Mouse (Mus musculus) T-helper 1 cell (primary cell): Measurements from ENCODE around the gene Saxo1.

ENCODE experiments used
- in situ Hi-C: fragments of 300-600 bp; cut with MboI, MseI; formaldehyde crosslinking; loops from one replicate; pipeline ENCODE4 v1.15.1; 2025; ENCODE audit warnings: high pct_unique_total_duplicates

Gene Saxo1

DNA sequence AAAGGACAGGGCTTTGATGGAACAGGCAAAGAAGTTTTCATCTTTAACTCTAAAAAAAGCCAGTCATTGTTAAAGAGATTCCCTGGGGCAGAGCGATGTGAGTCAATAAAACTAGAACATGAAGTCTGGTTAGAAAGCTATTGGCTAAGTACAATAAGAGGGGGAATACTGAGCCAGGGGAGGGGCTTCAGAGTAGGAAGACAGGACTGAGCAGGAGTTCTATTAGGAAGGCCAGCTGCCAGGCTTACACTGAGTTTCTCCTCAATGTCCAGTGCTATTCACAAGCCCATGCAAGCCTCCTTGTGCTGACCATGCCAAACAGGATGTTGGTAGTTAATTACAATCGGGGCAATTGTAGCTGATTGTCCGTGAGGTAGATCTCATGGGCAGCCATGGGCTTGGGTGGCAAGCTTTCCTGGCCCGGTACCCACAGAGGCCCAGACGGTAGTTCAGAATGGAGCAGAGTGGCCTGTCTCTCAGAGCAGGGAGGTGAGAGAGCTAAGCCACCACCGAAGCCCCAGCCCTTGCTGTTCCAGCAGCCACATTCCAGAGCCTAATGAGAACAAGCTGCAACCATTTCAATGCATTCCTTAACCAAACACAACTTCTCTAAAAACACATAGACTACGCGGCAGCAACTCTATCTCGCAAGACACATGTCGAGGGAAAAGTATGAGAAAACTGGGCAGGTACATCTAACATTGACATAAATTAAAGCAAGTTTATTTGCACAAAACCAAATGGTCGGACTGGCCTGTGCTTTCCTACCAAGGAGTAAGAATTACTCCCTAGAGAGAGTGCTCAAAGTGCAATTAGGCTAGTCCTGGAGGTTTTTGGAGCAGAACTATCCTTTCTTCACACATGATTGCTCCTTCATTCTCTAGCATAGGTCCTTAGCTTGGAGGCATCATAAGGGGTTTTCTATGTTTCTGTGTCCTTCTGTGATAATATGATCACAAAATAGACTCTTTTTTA lies 30.7 kb downstream of the Saxo1 start:
- in situ Hi-C loops = no loop called here

DNA sequence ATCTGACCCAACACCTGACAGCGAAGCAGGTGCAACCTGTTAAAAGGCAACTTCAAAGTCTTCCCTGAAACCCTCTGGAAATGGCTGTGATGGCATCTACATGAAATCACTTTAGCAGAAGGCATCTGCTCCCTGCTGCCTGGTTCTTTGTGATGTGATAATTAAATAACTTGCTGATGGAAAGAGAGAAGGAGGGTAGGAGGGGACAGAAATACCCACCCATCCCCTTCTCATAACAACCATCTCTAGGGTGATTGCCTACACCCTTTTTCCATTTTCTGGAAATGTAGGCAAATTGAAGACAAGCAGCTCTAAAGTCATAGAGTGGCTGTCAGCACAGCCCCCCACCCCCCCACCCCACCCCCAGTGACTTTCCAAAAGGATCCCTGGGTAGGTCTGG lies 33.6 kb downstream of the Saxo1 start:
- in situ Hi-C loops = no loop called here

DNA sequence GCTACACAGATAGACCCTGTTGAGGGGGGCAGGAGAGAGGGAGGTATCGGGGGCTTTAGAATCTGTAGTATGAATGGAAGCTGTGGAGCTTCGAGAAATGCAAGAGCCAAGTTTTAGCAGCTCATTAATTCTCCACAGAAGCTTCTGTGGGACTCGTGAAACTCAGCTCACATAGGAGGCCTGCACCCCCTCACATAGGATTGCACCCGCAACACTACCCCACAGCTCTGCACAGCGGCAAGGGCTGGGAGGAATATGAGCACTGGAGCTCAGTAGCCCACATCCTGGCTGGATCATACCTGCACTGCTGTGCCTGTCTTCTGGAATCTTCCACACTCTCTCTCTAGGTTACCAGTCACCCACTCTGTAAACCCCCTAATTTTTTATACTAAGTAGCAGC lies 34.4 kb downstream of the Saxo1 start:
- in situ Hi-C loops = no loop called here

DNA sequence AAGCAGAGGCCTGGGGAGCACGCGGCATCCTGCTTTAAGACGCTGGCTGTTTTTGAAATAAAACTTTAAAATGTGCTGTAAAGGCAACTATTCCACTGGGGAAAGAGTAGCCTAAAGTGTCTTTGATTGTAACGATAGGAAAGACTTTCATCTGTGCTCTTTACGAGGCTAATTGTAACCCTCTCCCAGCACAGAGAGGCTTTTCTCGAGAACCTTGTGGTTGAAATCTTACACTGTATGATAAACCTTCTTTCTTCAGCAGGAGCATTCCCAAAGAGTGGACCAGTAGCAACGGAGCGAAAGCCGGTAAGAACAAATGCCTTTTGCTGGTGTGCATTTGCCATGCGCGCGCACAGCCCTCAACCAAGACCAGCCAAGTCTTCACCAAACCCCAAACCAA lies 37.4 kb downstream of the Saxo1 start:
- in situ Hi-C loops = no loop called here

DNA sequence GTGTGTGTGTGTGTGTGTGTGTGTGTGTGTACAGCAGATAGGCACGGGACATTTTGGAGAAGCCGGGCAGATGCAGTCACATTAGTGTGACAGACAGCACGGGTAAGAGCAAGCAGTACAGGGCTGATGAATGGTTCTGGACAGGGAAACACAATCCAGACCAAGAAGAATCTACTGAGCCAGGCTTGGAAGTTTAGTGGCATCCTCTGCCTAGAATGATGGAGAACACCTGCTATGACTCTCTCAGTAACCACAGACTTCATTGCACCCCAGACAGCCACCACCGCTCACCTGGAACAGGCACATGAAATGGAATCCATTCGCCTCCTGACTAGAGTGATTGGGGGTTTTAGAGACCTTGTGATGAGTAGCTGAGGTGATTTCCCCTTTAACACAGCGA lies 38.2 kb downstream of the Saxo1 start:
- in situ Hi-C loops = no loop called here

DNA sequence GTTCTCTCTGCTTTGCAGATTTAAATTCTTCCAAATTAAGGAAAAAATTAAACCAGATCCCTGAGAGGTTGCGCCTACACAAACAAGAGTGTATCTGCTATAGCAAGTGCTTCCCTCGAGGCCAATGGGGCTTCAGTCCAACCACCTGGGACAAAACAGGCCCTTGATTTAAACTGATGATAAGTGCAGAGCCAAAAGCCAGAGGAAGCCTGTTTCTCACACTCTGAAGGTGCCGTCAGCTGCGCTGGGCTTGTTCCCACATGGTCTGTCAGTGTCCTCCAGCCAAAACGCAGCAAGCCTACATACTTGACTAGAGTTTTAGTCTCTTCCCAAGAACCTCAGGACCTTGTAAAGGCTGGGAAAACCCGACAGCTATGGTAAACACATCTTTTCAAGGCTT lies 53.5 kb downstream of the Saxo1 start:
- in situ Hi-C loops = no loop called here

DNA sequence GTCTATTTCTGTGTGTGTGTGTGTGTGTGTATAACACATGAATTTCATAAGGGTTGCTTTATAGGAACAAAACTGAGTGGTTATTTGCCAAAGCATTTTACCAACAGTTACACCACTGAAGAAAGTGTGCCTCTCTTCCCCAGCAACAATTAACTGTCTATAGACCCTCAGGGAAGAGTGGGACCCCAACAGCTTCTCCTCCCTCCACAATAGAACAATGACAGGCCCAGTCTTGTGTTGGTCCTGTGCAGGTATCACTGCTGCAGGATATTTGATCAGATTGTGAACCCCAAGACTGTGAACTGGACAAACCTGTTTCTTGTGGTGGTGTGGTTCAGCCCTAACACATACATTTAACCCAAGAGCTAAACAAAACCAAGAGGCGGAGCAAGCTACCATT lies 58.6 kb downstream of the Saxo1 start:
- in situ Hi-C loops = loop anchor here (5.0 kb wide), 1 partner anchor 52 kb away; no protein-coding TSS in a partner anchor

DNA sequence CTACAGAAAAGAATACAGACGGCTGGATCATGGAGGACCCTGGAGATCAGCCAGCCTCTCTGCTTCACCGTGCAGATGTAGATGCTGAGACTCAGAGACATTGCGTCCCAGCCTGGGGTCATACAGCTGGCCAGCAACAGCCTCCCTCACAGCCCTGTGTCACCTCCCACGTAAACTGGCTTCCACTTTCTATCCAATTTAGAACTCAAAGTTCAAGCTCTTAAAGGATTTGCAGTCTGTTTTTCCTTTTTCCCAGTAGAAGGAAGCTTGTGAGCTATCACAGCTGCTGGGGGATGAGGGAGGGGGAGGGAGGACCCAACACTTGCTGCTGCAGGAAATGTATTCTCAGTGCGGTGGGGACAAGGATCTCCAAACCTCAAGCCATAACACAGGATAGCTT lies 59.4 kb downstream of the Saxo1 start:
- in situ Hi-C loops = loop anchor here (5.0 kb wide), 1 partner anchor 51 kb away; no protein-coding TSS in a partner anchor

DNA sequence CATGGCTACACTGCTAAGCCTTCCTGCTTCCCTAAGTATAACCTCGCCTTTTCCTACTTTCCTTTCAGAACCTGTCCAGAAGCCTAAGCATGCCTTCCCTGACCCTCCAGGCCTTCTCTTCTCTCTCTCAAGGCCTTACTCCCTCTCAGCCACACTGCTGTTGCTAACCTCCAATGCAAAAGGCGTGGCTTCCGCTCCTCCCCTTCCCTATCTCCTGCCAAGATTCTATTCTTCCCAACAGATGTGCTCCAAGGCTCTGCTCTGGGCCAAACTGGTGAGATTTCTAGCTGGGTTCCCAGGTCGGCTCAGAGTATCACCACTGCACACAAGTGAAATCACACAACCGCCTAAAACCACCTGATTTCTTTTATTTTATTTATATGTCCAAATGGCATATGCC lies 69.0 kb downstream of the Saxo1 start:
- in situ Hi-C loops = no loop called here

DNA sequence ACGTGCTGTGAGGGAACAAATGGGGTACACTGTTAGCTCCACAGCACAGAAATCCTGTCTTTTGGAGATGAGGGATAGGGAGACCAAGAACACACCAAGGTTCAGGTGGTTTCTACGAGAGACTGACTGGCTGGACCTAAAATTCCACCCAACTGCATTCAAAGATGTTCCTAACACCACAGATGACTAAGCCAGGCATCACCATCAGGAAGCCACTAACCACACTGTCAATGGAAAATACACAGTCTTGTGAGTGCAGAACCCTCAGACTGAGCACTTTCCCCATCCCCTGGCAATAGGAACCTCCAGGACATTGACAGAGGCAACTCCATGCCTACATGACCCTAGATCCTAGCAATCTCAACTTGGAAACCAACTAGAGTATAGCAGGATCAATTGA lies 71.2 kb downstream of the Saxo1 start:
- in situ Hi-C loops = no loop called here

DNA sequence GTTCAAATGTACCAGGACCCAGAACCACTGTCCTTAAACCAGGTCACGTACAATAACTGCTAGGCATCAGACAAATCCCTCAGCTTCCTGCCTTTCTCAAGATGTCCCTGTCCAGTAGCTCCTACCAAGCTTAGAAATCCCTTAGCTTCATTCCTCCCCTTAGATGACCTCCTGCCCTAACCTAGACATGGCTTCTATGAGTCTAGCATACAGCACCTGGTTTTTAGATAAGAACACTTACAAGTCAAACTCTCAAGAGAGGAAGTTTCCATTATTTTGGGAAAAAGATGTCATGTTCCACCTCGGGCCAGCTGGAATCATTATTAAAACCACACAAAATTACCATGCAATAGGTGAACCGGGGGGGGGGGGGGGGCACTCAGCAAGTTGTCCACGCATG lies 71.6 kb downstream of the Saxo1 start:
- in situ Hi-C loops = no loop called here

DNA sequence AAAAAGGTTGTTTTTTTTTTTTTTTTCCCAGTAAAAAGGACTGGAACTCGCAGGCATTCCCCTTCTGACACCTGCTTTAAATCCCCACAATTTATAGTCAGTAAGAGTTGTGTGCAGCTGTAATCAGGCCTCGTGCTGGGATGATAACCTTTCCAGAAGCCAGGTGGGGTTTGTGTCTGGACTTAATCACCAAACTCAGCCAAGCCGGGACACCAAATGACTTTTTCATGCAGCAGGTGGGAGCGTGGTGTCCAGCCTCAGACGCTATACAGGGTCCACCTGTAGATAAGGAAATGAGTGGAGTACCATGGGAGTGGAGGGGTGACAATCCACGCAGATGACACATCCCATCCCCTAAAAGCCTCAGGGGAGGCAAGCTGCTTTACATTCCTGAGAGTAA lies 73.1 kb downstream of the Saxo1 start:
- in situ Hi-C loops = no loop called here

DNA sequence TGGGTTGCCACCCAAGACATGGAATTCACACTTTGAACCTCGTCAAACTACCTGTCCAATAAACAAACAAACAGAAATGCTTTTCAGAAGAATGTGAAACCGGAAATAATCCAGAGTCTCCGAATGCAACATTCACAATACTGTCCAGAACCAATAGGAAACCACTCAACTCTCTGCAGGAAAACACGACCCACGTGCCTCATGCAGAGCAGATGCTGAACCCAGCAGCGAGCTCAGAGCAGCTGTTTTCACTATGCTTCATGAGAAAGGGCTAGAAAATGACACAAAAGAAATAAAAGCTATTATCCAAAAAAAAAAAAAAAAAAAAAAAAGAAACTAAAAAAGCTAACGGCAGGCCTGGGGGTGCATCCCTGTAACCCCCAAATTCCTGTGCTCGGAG lies 74.4 kb downstream of the Saxo1 start:
- in situ Hi-C loops = no loop called here

DNA sequence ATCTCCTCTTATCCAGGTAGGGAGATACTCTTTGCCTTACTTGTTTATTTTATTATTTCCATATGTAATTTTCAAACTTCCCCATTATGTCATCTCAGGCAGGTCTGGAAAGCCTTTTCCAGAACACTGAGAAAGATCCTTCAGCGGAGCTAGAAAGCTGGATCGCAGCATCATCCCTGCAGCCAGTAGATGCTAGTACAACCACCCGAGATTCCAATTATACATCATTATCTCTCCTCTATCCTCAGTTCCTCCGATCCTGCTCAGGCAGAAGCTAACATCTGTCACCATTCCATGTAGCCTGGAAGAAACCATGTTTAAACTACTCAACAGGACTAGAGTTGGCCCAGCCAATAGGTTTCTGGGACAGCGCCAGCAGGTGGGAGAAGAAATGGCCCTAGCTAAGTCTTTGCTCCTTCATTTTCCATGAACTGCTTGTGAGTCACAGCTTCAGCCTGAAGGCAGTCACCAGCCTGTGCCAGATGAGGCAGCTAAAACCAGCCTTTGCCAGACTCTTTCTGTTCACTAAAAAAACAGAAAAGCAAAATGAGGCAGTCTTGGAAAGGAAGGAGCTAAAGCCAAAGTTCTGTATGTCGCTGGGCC lies 75.0 kb downstream of the Saxo1 start:
- in situ Hi-C loops = no loop called here

DNA sequence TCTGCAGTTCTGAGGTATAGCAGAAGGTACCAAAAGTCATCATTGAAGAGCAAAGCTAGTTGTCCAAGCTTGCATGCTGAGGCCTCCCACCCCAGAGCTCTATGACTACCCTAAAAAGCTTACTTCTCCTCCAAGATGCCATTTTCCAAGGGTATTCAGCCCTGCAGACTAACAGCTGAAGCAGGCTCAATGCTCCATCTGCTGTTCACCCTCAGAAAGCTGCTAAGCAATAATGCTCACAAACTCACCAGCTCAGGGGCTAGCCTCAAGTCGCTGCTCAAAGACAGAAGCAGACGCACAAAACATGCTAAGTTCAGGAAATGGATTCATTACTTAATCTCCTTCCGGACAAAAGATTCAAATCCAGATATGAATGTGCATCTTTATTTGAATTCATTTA lies 77.2 kb downstream of the Saxo1 start:
- in situ Hi-C loops = no loop called here

DNA sequence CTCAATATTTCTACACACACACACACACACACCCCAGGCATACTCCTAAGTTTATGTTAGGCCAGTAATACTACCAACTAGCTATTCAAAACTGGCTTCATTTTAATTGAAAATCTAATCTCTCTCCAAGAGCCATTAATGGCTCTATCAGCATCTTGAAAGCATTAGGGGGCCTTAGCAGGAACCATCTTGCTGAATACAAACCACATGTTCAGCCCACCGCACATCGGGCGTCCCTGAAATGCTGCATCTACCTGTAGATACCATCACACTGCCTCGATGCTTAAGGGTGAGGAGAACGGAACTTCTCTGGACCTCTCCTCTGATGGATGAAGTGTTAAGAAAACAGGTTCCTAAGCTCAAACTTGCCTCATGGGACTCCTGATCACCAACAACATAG lies 93.3 kb downstream of the Saxo1 start:
- in situ Hi-C loops = no loop called here

DNA sequence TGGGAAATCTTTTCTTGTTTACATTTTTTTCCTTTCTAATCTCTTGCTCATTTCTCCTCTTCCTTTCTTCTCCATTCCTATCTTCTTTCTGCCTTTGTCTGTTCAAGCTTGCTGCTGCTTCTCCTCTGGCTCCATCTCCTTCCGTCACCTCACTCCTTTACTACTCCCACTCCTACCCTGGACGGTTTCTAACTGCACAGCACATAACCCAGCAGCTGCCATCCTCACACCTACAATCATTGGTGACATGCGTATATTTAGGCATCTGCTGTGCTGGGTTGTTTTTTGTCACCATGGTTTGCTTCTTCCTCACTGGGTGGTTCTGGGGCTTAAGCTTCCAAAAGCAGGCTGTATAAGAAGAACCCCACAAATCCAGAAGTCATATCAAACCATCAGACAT lies 107.7 kb downstream of the Saxo1 start:
- in situ Hi-C loops = no loop called here

DNA sequence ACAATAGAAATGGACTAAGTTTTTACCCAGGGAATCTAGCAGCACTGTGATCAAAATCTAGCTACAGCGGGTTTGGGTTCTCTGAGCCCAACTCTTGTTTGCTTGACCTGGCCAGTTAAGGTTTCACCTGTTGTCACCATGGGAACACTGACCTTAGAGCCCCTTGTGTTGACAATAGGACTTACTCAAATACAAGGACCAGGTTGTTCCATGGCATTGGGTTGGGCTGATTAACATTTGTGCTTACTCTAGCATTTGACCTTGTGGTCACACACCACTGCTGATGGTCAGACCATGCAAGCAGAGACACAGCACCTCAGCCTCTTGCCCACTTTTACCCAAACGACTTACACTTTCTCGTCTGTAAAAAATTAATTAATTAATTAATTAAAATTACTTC lies 121.8 kb downstream of the Saxo1 start:
- in situ Hi-C loops = no loop called here

DNA sequence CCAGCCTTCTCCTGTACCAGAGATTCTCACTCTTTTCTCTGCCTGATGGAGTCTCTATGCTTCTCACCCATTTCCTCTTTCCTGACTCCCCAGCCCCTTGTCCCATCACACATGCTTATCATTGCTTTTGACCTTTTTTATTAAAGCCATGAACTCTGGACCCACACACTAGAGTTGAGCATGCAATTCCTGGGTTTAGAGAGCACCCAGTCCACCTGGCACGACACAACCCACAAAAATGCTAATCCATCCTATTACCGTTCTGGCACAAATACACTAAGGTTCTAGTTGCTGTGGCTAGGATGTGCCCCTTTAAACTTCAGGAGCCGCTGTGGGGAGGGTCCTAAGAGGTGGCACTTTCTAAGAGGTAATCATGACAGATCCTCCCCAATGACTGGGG lies 122.5 kb downstream of the Saxo1 start:
- in situ Hi-C loops = no loop called here

DNA sequence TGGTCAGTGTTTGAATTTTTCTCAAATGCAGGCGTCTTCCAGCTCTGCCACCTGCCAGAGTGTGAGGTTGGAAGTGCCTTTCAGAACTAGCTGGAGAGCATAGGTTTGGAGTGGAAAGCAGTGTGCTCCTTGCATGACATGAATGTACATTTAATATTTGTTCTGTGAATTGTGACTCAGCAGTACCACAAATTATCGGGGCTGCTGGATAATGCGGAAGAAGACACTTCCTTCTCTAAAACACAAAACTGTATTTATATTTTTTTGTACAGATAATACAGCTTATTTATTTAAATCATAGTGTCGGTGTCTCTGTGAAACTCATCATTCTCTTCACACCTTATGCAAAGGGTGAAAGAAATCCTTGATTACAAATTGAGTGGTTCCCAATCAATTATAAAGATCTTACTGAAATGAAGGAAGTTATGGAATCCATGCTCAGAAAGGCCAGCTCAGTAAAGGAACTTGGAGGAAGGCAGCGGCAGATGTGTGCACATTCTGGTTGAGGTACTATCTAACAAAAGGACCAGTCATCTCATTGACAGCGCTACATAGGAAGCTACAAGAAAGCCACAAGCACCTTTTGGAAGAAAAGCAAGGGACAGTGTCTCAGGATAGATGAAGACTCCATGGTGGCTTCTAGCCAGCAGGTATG lies 129.9 kb downstream of the Saxo1 start:
- in situ Hi-C loops = no loop called here

DNA sequence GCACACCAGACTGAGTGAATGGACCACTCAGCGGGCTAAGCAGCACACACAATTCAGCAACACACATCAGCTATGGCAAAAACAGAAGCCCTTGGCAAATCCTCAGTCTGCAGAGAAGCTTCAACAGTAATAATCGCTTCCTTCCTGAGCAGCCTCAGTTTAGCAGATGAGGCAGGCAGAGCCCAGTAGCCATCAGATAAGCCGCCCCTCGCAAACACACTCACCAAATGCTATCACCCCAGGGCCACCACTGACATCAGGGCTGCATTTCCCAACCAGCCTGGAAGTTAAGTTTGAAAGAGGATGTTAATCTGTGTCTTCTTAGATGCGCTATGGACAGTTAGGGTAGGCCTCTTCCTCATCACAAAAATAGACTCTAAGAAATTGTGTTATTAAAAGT lies 130.8 kb downstream of the Saxo1 start:
- in situ Hi-C loops = no loop called here

DNA sequence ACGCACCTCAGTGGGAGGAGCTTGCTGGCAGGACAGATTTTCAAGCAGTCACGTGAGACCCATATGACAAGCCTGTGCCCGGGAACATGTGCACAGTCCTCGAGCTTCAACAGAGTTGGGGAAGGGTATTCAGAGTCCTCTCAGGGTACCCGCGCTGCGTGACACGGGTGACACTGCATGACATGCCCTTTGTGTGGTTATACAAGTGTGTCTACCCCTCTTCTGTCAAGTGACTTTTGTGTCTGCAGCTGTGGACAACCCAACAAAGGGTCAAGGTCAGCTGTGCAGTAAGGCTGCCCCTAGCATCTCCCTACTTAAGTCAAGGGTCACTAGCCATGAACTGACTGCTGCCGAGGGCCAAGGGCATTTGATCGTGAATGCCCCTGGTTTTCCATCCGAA lies 131.6 kb downstream of the Saxo1 start:
- in situ Hi-C loops = no loop called here

DNA sequence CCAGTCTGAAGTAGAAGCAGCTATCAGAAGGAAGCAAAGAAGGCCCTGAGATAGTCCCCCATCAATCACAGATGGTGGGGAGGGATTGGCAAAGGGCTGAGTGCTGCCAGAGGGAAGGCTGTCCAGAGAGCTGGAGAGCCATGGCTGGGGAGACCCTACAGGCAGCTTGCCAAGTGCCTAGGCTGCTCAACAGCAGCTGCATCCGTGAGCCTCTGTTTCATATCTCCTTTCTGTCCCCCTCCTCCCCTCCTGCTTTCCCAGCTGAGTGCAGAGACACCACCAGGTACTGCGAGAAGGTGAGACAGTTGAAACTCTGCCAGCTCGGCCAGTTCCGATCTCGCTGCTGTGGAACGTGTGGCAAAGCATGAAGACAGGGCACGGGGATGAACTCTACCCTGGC lies 132.5 kb downstream of the Saxo1 start:
- in situ Hi-C loops = no loop called here
